Mouse (Mus musculus) cerebellum, adult 2 months (tissue): ENCODE measurements at regions not wholly inside any gene's neighbourhood (a gene's known extent, or its start where the extent isn't known, plus 50 kb on each side); places are given as distances from the start of the nearest gene placed in this dataset.
"Not testable (repeated sequence)": the region's sequence is repeated elsewhere in the genome, so short reads cannot be mapped to it uniquely, and the experiment has no call there.

Experiments
- DNase-seq, 2 experiments: peaks; one replicate each; pipeline ENCODE4 v3.0.0; 2021
- H3K27ac ChIP-seq: fragments of 200-500 bp; 2 replicates; pipeline ENCODE4 v1.5.1; 2012; ENCODE audit warnings: low read length, control low read depth, inconsistent platforms; ENCODE audit not compliant: insufficient read depth
- H3K27me3 ChIP-seq: fragments of 200-500 bp; 2 replicates; pipeline ENCODE4 v1.6.1; 2012; ENCODE audit warnings: inconsistent platforms, mild to moderate bottlenecking, low read length, moderate library complexity; ENCODE audit not compliant: control insufficient read depth, insufficient read depth
- H3K4me1 ChIP-seq: fragments of 200-500 bp; 2 replicates; pipeline ENCODE4 v1.6.1; 2011; ENCODE audit warnings: low read length; ENCODE audit not compliant: control insufficient read depth, insufficient read depth
- H3K4me3 ChIP-seq: fragments of 200-500 bp; replicated peaks from 2 replicates; pipeline ENCODE3; 2011; ENCODE audit warnings: mild to moderate bottlenecking, low read depth, low read length, control low read depth; ENCODE audit not compliant: insufficient read depth
- CTCF ChIP-seq: fragments of 200-500 bp; IDR thresholded peaks from 2 replicates; pipeline ENCODE4 v1.5.1; 2011; ENCODE audit warnings: low read depth, mild to moderate bottlenecking, control low read depth, low read length, moderate library complexity, borderline replicate concordance; ENCODE audit not compliant: insufficient read depth
- POLR2A ChIP-seq: fragments of 200-500 bp; IDR thresholded peaks from 2 replicates; pipeline ENCODE4 v1.6.1; 2011; ENCODE audit warnings: low read length, control low read depth, borderline replicate concordance; ENCODE audit not compliant: insufficient read depth
- WGBS: fragments of 180-500 bp; shearing (Covaris S2); methylation state at CpG from one replicate; pipeline ENCODE4 v1.1.7; 2018; 5-methylcytosine and 5-hydroxymethylcytosine counted together

- H3K4me1 ChIP-seq, DNase-seq, H3K4me3 ChIP-seq, H3K27ac ChIP-seq, H3K27me3 ChIP-seq: not testable (repeated sequence)
- WGBS: 34% methylated on average over 1 of the region's 1 CpGs
Observed at GRCm38 (mm10) chr7:52732161-52732560, 716.6 kb upstream of the 1700015G11Rik start.

GRCm38 (mm10) chr7:52726236-52726905 is 710.8 kb upstream of the 1700015G11Rik start:
- Histone ChIP-seq H3K4me3 (no peak overlapping the region), H3K27ac (no peak overlapping the region), H3K27me3 (no peaks in the 10 kb centered on the region), H3K4me1 (no peaks in the 10 kb centered on the region)
- 82% methylated on average over 2 of the region's 2 CpGs for WGBS
- TF ChIP-seq POLR2A (no peak), CTCF (no peak)
- DNase-seq: no peak

DNA sequence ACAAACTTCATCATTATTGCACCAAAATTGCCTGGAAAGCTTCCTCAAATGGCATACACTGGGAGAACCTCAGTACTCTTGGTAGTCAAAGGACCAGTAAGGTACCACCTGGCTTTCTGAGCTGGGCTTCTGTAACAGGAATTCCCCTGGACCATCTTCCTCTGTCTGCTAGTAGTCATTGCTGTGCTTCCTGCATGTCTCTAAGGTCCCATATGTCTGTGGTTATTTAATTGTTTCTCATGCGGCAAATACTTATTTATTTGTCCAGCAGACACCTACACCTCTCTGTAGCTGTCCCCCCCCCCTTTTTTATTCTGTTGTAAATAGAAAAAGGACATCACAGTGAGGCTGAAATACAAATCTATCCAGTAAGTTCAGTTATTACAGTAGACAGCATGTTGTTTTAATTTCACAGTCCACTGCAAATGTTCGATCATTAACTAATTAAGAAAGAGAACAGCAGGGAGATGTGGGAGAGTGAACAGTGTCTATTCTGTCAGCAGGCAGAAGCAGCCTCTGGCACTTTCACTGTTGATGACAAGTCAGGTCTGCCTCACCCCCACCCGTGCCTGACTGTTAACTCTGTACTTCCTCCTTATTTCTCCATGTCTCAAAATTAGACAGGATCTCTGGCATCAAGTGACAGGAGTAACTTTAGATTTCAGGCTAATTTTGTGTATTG is 687.1 kb upstream of the 1700015G11Rik start:
- Histone ChIP-seq H3K4me3 (no peak overlapping the region), H3K27me3 (no peaks in the 10 kb centered on the region), H3K4me1 (no peaks in the 10 kb centered on the region), H3K27ac (no peak overlapping the region)
- DNase-seq: peak in 1 of 2 experiments; percentile 9
- TF ChIP-seq POLR2A (no peak), CTCF (no peak)
- WGBS: 17% methylated on average over 3 of the region's 3 CpGs

GRCm38 (mm10) chr7:52668341-52668740 is 652.8 kb upstream of the 1700015G11Rik start:
- TF ChIP-seq POLR2A (no peak), CTCF (no peak)
- DNase-seq: peak in 1 of 2 experiments; percentile 5
- no peaks in the 10 kb centered on the region for H3K4me1 ChIP-seq
- H3K4me3 ChIP-seq: no peak overlapping the region
- WGBS: 58% methylated on average over 1 of the region's 1 CpGs
- H3K27ac ChIP-seq: no peak overlapping the region
- no peaks in the 10 kb centered on the region for H3K27me3 ChIP-seq
